8 mouse cellular contexts compared by ENCODE assay signal in the genomic region with DNA sequence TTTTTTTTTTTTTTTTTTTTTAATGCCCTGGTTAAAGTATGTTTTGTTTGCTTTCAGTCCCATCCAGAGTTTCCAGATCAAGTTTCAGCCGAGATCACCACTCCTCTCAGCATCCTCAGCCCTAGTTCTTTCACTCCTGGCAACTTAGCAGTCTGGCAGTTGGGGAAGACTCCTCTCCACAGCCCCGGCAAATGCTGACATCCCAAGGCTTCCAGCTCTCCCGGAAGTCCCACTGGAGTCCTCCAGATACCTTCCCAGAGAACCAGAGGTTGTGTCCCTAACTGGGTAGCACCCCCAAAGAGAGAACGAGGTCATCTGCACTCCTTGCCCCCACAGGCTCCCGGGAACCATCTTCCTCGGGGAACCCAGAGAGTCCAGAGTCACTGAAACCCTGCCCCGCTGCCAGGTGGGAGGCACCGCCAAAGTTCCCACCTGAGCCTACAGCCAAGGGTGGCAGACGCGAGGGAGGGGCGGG. TPM values are rescaled to one million over a fixed set of nuclear protein-coding genes. Genes with fewer than 3 reads are reported as not detected.
DNase-seq lines count a peak whose midpoint lies in the region; ATAC-seq and TF ChIP-seq lines count a peak whose summit lies in the region.

No protein-coding gene starts in this region.

- H3K9ac ChIP-seq in kidney, embryonic 16.5 days (replicated peaks; ENCODE audit: low read length): peak overlapping the region; percentile 83

- H3K27ac ChIP-seq in left cerebral cortex, adult 2 months: peak overlapping the region; percentile 55; the same call in 1 of the 2 replicates
- peak overlapping the region; percentile 84 for H3K27ac ChIP-seq in kidney, embryonic 16.5 days (ENCODE audit: low read length)
- peak overlapping the region; percentile 82 for H3K27ac ChIP-seq in olfactory bulb, adult 2 months (ENCODE audit: insufficient read depth, low read depth, low read length)

- H3K4me1 ChIP-seq in kidney, embryonic 16.5 days (ENCODE audit: insufficient read depth, low read length): peaks cover 14% of the 10 kb centered on the region
- H3K4me1 ChIP-seq in olfactory bulb, adult 2 months (ENCODE audit: control insufficient read depth, insufficient read depth, low read length): peaks cover 8% of the 10 kb centered on the region; the same call in 1 of the 2 replicates

- TF ChIP-seq POLR2A in olfactory bulb, adult 2 months (IDR thresholded peaks at IDR 0.05; ENCODE audit: insufficient read depth, low read depth, low read length): no peak

- ATAC-seq in kidney, embryonic 16.5 days (ENCODE audit: low FRiP score, low TSS enrichment): peak; percentile 3; the same call in 1 of the 2 replicates
- no peak for ATAC-seq in megakaryocyte progenitor cell, adult 5-6 weeks (replicated peaks; ENCODE audit: poor library complexity)

- intact Hi-C loops in left cerebral cortex, adult 2 months (cut with DNase I): loop anchor here (2.0 to 5.0 kb wide), 3 partner anchors 102 to 620 kb away; no protein-coding TSS in a partner anchor
- intact Hi-C loops in left cerebral cortex, postnatal 14 days (cut with DNase I): loop anchor here (5.0 to 10.0 kb wide), 3 partner anchors 178 to 620 kb away; no protein-coding TSS in a partner anchor

- H3K27me3 ChIP-seq in kidney, embryonic 16.5 days (ENCODE audit: insufficient read depth, low read length): peaks cover 16% of the 10 kb centered on the region

- peak in 1 of 2 experiments; percentile 32 for DNase-seq in left cerebral cortex, adult 2 months (ENCODE audit: extremely low spot score in 1 of 2, low spot score in 2 of 2)
- no peak for DNase-seq in left cerebral cortex, adult 11 months (ENCODE audit: low spot score)
- peak; percentile 21 for DNase-seq in brain, adult 2 months (ENCODE audit: low read depth, low spot score)
- DNase-seq in frontal cortex, postnatal 36 days (ENCODE audit: low spot score in 2 of 2): peak; percentile 10 to 22
- no peak for DNase-seq in left cerebral cortex, postnatal 14 days (ENCODE audit: low spot score in 2 of 2)

- TF ChIP-seq CTCF in left cerebral cortex, adult 2 months (IDR thresholded peaks at IDR 0.05): no peak
- no peak for TF ChIP-seq CTCF in olfactory bulb, adult 2 months (IDR thresholded peaks at IDR 0.05; ENCODE audit: insufficient read depth, low read depth, low read length)

- H3K36me3 ChIP-seq in kidney, embryonic 16.5 days (ENCODE audit: insufficient read depth, low read length): no peaks in the 10 kb centered on the region

- peak overlapping the region; percentile 61 for H3K4me2 ChIP-seq in kidney, embryonic 16.5 days (replicated peaks; ENCODE audit: low read depth, low read length)

- WGBS in kidney, embryonic 16.5 days: 1% methylated on average over 11 of the region's 11 CpGs
- 0% methylated on average over 11 of the region's 11 CpGs for WGBS in olfactory bulb, adult 2 months

- peak overlapping the region; percentile 77 for H3K4me3 ChIP-seq in left cerebral cortex, adult 2 months
- H3K4me3 ChIP-seq in kidney, embryonic 16.5 days (ENCODE audit: low read length): peak overlapping the region; percentile 77
- peak overlapping the region; percentile 91 for H3K4me3 ChIP-seq in olfactory bulb, adult 2 months (ENCODE audit: insufficient read depth, low read depth, low read length)

- no peaks in the 10 kb centered on the region for H3K9me3 ChIP-seq in kidney, embryonic 16.5 days (ENCODE audit: low read length)

RNA-seq across cellular contexts. Expression of a gene that starts 1.2 kb away (rescaled TPM):
- 10 to 100 TPM; 61.8 to 76.5 TPM for total RNA-seq in left cerebral cortex, adult 2 months (2021)
- polyA plus RNA-seq in kidney, embryonic 16.5 days (2015; fragmentation: Nextera tagmentation; extraction: Ambion mirVana): 20.3 and 23.5 TPM in 2 replicates
- 52.2 TPM in 1 of 2 replicates, not detected in the other for polyA plus RNA-seq in olfactory bulb, adult 2 months (2012; ENCODE audit: insufficient read depth, insufficient read length, low replicate concordance, missing spikeins)
- total RNA-seq in left cerebral cortex, postnatal 14 days (2021): 100 to 1,000 TPM in 1 of 2 experiments, 10 to 100 TPM in 1; 80.8 to 102 TPM
- total RNA-seq in megakaryocyte progenitor cell, adult 5-6 weeks (2015): not detected in 2 replicates
- not detected in 2 replicates for total RNA-seq in megakaryocyte progenitor cell, adult 5-6 weeks (2017)

Comparison
In these comparisons a context has a peak if more than half of its experiments do, and no peak if none do; other contexts are left out.
1. DNase-seq: peak in brain, adult 2 months (single experiment) and frontal cortex, postnatal 36 days (2 of 2); none in left cerebral cortex, adult 11 months (single experiment) and left cerebral cortex, postnatal 14 days (0 of 2).
2. RNA of a gene that starts 1.2 kb away (total RNA-seq): 80.8 to 102 TPM in left cerebral cortex, postnatal 14 days and 61.8 to 76.5 TPM in left cerebral cortex, adult 2 months; not detected in megakaryocyte progenitor cell, adult 5-6 weeks; every median in the first group is over 10 times any median in the second.
3. Peak in every context shown above with its lines, with median percentiles within 50 percentile points of each other: H3K27ac ChIP-seq and H3K4me3 ChIP-seq.